Mouse (Mus musculus) heart, embryonic 11.5 days (tissue): ENCODE measurements around the gene Rapgef1. TPM values are rescaled to one million over a fixed set of nuclear protein-coding genes. Genes with fewer than 3 reads are reported as not detected.

Source experiments
- ATAC-seq: fragments of 200-750 bp; cut with Nextera tagmentation; replicated peaks from 2 replicates; pipeline ENCODE4 v1.8.0; 2017; ENCODE audit warnings: moderate library complexity; ENCODE audit not compliant: insufficient number of reproducible peaks, low FRiP score, low TSS enrichment
- H3K27ac ChIP-seq: fragments of 300-500 bp; sonication (generic); 2 replicates; pipeline ENCODE4 v1.5.1; 2014; ENCODE audit warnings: mild to moderate bottlenecking, low read depth, low read length
- H3K27me3 ChIP-seq: fragments of 300-500 bp; sonication (generic); 2 replicates; pipeline ENCODE4 v1.6.1; 2014; ENCODE audit warnings: mild to moderate bottlenecking, low read length, mixed read lengths; ENCODE audit not compliant: control insufficient read depth, insufficient read depth
- H3K36me3 ChIP-seq: fragments of 300-500 bp; sonication (generic); 2 replicates; pipeline ENCODE4 v1.6.1; 2014; ENCODE audit warnings: mild to moderate bottlenecking, low read length, moderate library complexity, mixed read lengths; ENCODE audit not compliant: control insufficient read depth, insufficient read depth
- H3K4me1 ChIP-seq: fragments of 300-500 bp; sonication (generic); 2 replicates; pipeline ENCODE4 v1.6.1; 2014; ENCODE audit warnings: low read length; ENCODE audit not compliant: control insufficient read depth, insufficient read depth
- H3K4me2 ChIP-seq: fragments of 300-500 bp; sonication (generic); 2 replicates; pipeline ENCODE4 v1.6.1; 2014; ENCODE audit warnings: mild to moderate bottlenecking, moderate library complexity
- H3K4me3 ChIP-seq: fragments of 300-500 bp; sonication (generic); 2 replicates; pipeline ENCODE4 v1.5.1; 2014; ENCODE audit warnings: low read depth, low read length
- H3K9ac ChIP-seq: fragments of 300-500 bp; sonication (generic); 2 replicates; pipeline ENCODE4 v1.6.1; 2014; ENCODE audit warnings: mild to moderate bottlenecking, low read depth, low read length, moderate library complexity
- H3K9me3 ChIP-seq: fragments of 300-500 bp; sonication (generic); replicated peaks from 2 replicates; pipeline ENCODE4 v1.6.1; 2016; ENCODE audit warnings: low read length; ENCODE audit not compliant: control insufficient read depth
- WGBS: fragments of 180-500 bp; shearing (Covaris S2); extraction: QIAGEN DNeasy Blood & Tissue Kit; methylation state at CpG from one replicate; pipeline ENCODE4 v1.1.7; 2014; ENCODE audit not compliant: insufficient replicate concordance; 5-methylcytosine and 5-hydroxymethylcytosine counted together
- polyA plus RNA-seq: library from polyadenylated mRNA; unstranded; fragments of >200 nt; fragmentation: Nextera tagmentation; extraction: Ambion mirVana; gene quantifications from 2 replicates; pipeline ENCODE4 v1.2.1, GENCODE M21; 2014

The Rapgef1 gene
- polyA plus RNA-seq, 1 experiment from 2014 or later: 9.1 TPM

GRCm38 (mm10) chr2:29732559-29732958 lies 113.0 kb downstream of the Rapgef1 start:
- H3K36me3 ChIP-seq: peaks cover 24% of the 10 kb centered on the region
- no peak for ATAC-seq
- H3K27ac ChIP-seq: no peak overlapping the region
- no peak overlapping the region for H3K4me3 ChIP-seq
- H3K4me1 ChIP-seq: no peaks in the 10 kb centered on the region
- 83% methylated on average over 10 of the region's 10 CpGs for WGBS
- H3K27me3 ChIP-seq: no peaks in the 10 kb centered on the region
- no peak overlapping the region for H3K4me2 ChIP-seq
- H3K9ac ChIP-seq: no peak overlapping the region
- H3K9me3 ChIP-seq: no peaks in the 10 kb centered on the region

DNA sequence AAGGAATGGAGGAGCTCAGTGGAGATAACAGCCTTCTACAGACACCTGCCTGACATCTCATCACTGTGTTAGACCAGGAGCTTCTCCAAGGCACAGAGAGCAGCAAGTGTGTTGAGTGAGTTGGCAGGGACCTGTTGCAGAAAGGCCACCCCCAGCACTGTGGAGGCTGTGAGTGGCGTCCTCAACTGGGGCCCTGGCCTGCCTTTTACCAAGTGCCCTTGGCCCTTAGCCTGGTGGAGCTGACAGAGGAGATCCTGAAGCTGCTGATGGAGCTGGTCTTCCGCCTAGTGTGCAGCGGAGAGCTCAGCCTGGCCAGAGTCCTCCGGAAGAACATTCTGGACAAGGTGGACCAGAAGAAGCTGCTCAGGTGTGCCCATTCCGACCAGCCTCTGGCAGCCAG lies 113.8 kb downstream of the Rapgef1 start:
- 93% methylated on average over 5 of the region's 5 CpGs for WGBS
- H3K9ac ChIP-seq: 0 out of 2 replicates have a peak overlapping the region, but pooled peaks have one; percentile 4
- H3K27ac ChIP-seq: no peak overlapping the region
- no peaks in the 10 kb centered on the region for H3K4me1 ChIP-seq
- no peaks in the 10 kb centered on the region for H3K9me3 ChIP-seq
- H3K4me3 ChIP-seq: no peak overlapping the region
- no peak for ATAC-seq
- H3K27me3 ChIP-seq: no peaks in the 10 kb centered on the region
- H3K4me2 ChIP-seq: no peak overlapping the region
- H3K36me3 ChIP-seq: peaks cover 21% of the 10 kb centered on the region

DNA sequence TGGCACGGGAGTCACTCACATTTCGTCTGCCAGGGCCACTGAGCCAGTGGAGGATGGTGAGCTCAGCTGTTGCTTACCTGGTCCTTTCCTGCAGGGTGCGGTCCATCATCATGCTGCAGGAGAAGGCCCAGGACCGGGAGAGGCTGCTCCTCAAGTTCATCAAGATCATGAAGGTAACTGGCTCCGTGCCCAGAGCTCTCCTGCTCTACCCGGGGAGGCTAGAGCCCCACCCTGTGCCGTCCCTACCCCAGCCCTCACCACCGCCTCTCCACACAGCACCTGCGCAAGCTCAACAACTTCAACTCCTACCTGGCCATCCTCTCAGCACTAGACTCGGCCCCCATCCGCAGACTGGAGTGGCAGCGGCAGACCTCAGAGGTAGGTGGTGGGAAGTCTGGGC lies 116.2 kb downstream of the Rapgef1 start:
- WGBS: 91% methylated on average over 12 of the region's 12 CpGs
- ATAC-seq: no peak
- Histone ChIP-seq H3K4me3 (no peak overlapping the region), H3K27ac (no peak overlapping the region), H3K9me3 (no peaks in the 10 kb centered on the region), H3K9ac (no peak overlapping the region), H3K4me2 (no peak overlapping the region), H3K4me1 (no peaks in the 10 kb centered on the region), H3K36me3 (peaks cover 21% of the 10 kb centered on the region), H3K27me3 (no peaks in the 10 kb centered on the region)

DNA sequence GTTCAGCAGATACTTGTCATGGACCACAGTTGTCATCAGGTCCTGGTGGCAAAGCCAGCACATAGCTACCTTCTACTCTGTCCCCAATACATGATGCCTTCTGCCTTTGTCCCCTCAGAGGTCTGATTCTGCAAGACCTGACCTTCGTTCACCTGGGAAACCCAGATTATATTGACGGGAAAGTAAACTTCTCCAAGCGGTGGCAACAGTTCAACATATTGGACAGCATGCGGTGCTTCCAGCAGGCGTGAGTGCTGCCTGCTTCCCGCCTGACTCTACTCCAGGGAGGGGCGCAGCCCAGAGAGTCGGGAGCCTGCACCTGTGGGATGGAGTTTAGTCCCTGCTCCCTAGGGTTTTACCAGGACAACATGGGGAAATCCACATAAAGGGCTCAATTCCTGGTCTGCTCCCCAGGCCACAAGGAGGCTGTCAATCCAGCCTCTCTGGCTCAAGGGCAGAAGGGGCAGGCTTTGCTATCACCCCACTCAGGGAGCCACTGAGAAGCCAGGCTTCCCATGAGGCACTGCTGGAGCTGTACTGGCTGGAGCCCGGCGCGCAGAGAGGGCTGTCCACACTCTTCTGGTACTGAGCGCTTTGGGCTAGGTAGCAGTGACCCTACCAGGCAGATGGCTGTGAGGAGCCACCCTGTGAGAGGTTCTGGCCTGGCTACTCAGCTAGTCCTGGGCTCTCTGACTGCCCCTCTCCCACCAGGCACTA lies 117.8 kb downstream of the Rapgef1 start:
- WGBS: 69% methylated on average over 12 of the region's 12 CpGs
- peak; percentile 49; the same call in 1 of the 2 replicates for ATAC-seq
- H3K4me3 ChIP-seq: no peak overlapping the region
- H3K4me2 ChIP-seq: no peak overlapping the region
- peaks cover 21% of the 10 kb centered on the region for H3K36me3 ChIP-seq
- H3K9me3 ChIP-seq: no peaks in the 10 kb centered on the region
- no peak overlapping the region for H3K9ac ChIP-seq
- H3K27me3 ChIP-seq: no peaks in the 10 kb centered on the region
- no peaks in the 10 kb centered on the region for H3K4me1 ChIP-seq
- peak overlapping the region; percentile 30; the same call in 1 of the 2 replicates for H3K27ac ChIP-seq

DNA sequence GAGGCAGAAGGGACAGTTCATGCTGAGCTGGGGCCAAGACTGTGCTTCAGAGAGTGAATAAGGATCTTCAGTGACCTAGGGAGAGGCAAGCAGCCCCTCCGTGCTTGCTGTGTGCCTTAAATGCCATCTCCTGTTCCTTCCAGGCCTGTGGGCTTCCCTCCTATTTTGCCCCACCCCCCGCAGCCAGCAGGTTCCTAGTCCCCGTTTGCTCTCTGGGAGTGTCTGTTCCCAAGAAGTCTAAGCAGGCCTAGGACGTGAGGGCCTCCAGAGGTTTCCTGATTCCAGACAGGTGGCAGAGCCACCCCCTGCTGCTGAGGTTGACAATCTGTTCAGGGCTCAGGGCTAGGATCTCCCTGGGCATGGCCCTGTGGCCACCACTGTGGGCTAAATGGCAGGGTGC lies 119.3 kb downstream of the Rapgef1 start:
- no peak overlapping the region for H3K27ac ChIP-seq
- H3K27me3 ChIP-seq: no peaks in the 10 kb centered on the region
- no peaks in the 10 kb centered on the region for H3K4me1 ChIP-seq
- peaks cover 15% of the 10 kb centered on the region for H3K36me3 ChIP-seq
- WGBS: 46% methylated on average over 4 of the region's 4 CpGs
- no peaks in the 10 kb centered on the region for H3K9me3 ChIP-seq
- no peak overlapping the region for H3K9ac ChIP-seq
- H3K4me3 ChIP-seq: no peak overlapping the region
- H3K4me2 ChIP-seq: no peak overlapping the region
- no peak for ATAC-seq

GRCm38 (mm10) chr2:29739368-29739767 lies 119.8 kb downstream of the Rapgef1 start:
- no peak for ATAC-seq
- Histone ChIP-seq H3K4me2 (no peak overlapping the region), H3K4me3 (no peak overlapping the region), H3K9me3 (no peaks in the 10 kb centered on the region), H3K9ac (no peak overlapping the region), H3K27me3 (no peaks in the 10 kb centered on the region), H3K27ac (no peak overlapping the region), H3K36me3 (peaks cover 13% of the 10 kb centered on the region), H3K4me1 (no peaks in the 10 kb centered on the region)
- 55% methylated on average over 5 of the region's 5 CpGs for WGBS

DNA sequence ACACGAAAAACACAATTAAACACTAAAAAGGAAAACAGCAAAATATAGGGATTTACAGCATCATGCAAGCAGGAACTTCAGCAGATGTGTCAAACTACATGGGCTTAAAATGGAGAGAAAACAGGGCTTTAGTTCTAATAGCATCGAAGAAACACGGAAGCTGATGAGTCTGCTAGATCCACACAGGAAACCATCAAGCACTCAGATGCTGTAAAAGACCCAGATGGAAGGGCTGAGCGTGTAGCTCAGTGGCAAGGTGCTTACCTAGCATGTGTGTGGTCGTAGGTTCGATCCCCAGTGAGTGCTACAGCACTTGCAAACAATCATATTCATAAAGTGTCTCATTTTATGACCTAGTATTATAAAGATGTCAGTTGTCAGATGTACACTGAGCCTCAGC lies 121.7 kb downstream of the Rapgef1 start:
- no peak for ATAC-seq
- Histone ChIP-seq H3K9ac (no peak overlapping the region), H3K27me3 (peaks cover 8% of the 10 kb centered on the region), H3K4me2 (no peak overlapping the region), H3K27ac (no peak overlapping the region), H3K36me3 (peaks cover 5% of the 10 kb centered on the region; the same call in 1 of the 2 replicates), H3K4me3 (no peak overlapping the region), H3K4me1 (no peaks in the 10 kb centered on the region), H3K9me3 (no peaks in the 10 kb centered on the region)
- WGBS: 90% methylated on average over 6 of the region's 6 CpGs

- Histone ChIP-seq H3K9me3 (no peaks in the 10 kb centered on the region), H3K27me3 (peaks cover 31% of the 10 kb centered on the region), H3K36me3 (no peaks in the 10 kb centered on the region), H3K4me2 (no peak overlapping the region), H3K4me1 (no peaks in the 10 kb centered on the region; the same call in 1 of the 2 replicates), H3K9ac (no peak overlapping the region), H3K27ac (no peak overlapping the region), H3K4me3 (no peak overlapping the region)
- 84% methylated on average over 6 of the region's 6 CpGs for WGBS
- no peak for ATAC-seq
Measured at GRCm38 (mm10) chr2:29744256-29744655, 124.7 kb downstream of the Rapgef1 start.
